Mouse (Mus musculus) midbrain, embryonic 12.5 days (tissue): ENCODE results near the gene Gdf3. TPM values are rescaled to one million over a fixed set of nuclear protein-coding genes. Genes with fewer than 3 reads are reported as not detected.
A peak's percentile ranks its signal among the peaks of the same experiment; 100 is the strongest.
"Not testable (repeated sequence)": the region's sequence is repeated elsewhere in the genome, so short reads cannot be mapped to it uniquely, and the experiment has no call there.

Experiments
- ATAC-seq: fragments of 200-750 bp; cut with Nextera tagmentation; 2 replicates; pipeline ENCODE4 v1.8.0; 2017; ENCODE audit warnings: low read depth, moderate TSS enrichment, moderate library complexity; ENCODE audit not compliant: low FRiP score
- H3K27ac ChIP-seq: fragments of 300-500 bp; sonication (generic); replicated peaks from 2 replicates; pipeline ENCODE4 v1.5.1; 2016; ENCODE audit warnings: mild to moderate bottlenecking
- H3K27me3 ChIP-seq: fragments of 300-500 bp; sonication (generic); 2 replicates; pipeline ENCODE4 v1.6.1; 2016; ENCODE audit warnings: mild to moderate bottlenecking
- H3K36me3 ChIP-seq: fragments of 300-500 bp; sonication (generic); 2 replicates; pipeline ENCODE4 v1.6.1; 2016
- H3K4me1 ChIP-seq: fragments of 300-500 bp; sonication (generic); 2 replicates; pipeline ENCODE4 v1.6.1; 2016
- H3K4me2 ChIP-seq: fragments of 300-500 bp; sonication (generic); replicated peaks from 2 replicates; pipeline ENCODE4 v1.6.1; 2016; ENCODE audit warnings: mild to moderate bottlenecking, moderate library complexity
- H3K4me3 ChIP-seq: fragments of 300-500 bp; sonication (generic); 2 replicates; pipeline ENCODE4 v1.5.1; 2016; ENCODE audit warnings: mild to moderate bottlenecking
- H3K9ac ChIP-seq: fragments of 300-500 bp; sonication (generic); replicated peaks from 2 replicates; pipeline ENCODE4 v1.6.1; 2016; ENCODE audit warnings: mild to moderate bottlenecking, moderate library complexity
- H3K9me3 ChIP-seq: fragments of 300-500 bp; sonication (generic); 2 replicates; pipeline ENCODE4 v1.6.1; 2016; ENCODE audit warnings: mild to moderate bottlenecking
- WGBS: fragments of 180-500 bp; shearing (Covaris S2); methylation state at CpG from one replicate; pipeline ENCODE4 v1.1.7; 2016; 5-methylcytosine and 5-hydroxymethylcytosine counted together
- polyA plus RNA-seq: library from polyadenylated mRNA; unstranded; fragments of >200 nt; fragmentation: Nextera tagmentation; extraction: Ambion mirVana; gene quantifications from 2 replicates; pipeline ENCODE4 v1.2.1, GENCODE M21; 2016

Gene Gdf3
- polyA plus RNA-seq, 1 experiment from 2014 or later: not detected

DNA sequence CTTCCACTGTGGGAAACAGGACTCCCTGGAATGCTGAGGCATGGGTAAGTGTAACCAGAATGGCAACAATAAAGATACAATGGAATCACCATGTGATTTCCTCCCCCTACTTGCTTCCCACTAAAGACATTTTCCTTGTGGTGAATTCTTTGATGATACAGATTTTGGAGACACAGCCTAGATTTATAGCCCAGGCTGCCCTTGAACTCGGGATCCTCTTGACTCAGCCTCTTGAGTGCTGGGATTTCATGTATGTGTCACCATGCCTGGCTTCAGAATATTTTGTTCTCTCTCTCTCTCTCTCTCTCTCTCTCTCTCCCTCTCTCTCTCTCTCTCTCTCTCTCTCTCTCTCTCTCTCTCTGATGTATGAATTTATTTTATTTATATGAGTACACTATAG, 30.8 kb downstream of the Gdf3 start:
- no peaks in the 10 kb centered on the region for H3K36me3 ChIP-seq
- 67% methylated on average over 1 of the region's 1 CpGs for WGBS
- ATAC-seq: no peak
- H3K27ac ChIP-seq: no peak overlapping the region
- no peaks in the 10 kb centered on the region for H3K9me3 ChIP-seq
- H3K9ac ChIP-seq: no peak overlapping the region
- H3K27me3 ChIP-seq: no peaks in the 10 kb centered on the region
- no peaks in the 10 kb centered on the region for H3K4me1 ChIP-seq
- no peak overlapping the region for H3K4me3 ChIP-seq
- H3K4me2 ChIP-seq: no peak overlapping the region

- H3K27ac ChIP-seq: no peak overlapping the region
- no peak for ATAC-seq
- no peak overlapping the region for H3K9ac ChIP-seq
- no peaks in the 10 kb centered on the region for H3K36me3 ChIP-seq
- no peaks in the 10 kb centered on the region for H3K4me1 ChIP-seq
- H3K4me3 ChIP-seq: no peak overlapping the region
- no peaks in the 10 kb centered on the region for H3K27me3 ChIP-seq
- no peak overlapping the region for H3K4me2 ChIP-seq
- no peaks in the 10 kb centered on the region for H3K9me3 ChIP-seq
- WGBS: 93% methylated on average over 3 of the region's 3 CpGs
Measured at GRCm38 (mm10) chr6:122577030-122577429, 32.9 kb downstream of the Gdf3 start.

- H3K4me2 ChIP-seq, H3K4me1 ChIP-seq, H3K4me3 ChIP-seq, H3K27ac ChIP-seq, H3K9me3 ChIP-seq, H3K27me3 ChIP-seq, ATAC-seq, H3K36me3 ChIP-seq, H3K9ac ChIP-seq: not testable (repeated sequence)
- 95% methylated on average over 1 of the region's 1 CpGs for WGBS
Measured at GRCm38 (mm10) chr6:122575037-122575436, 34.9 kb downstream of the Gdf3 start.

GRCm38 (mm10) chr6:122571617-122571959, 38.3 kb downstream of the Gdf3 start:
- H3K9ac ChIP-seq: no peak overlapping the region
- ATAC-seq: no peak
- no peak overlapping the region for H3K4me2 ChIP-seq
- no peaks in the 10 kb centered on the region for H3K36me3 ChIP-seq
- no peaks in the 10 kb centered on the region for H3K4me1 ChIP-seq
- H3K27me3 ChIP-seq: no peaks in the 10 kb centered on the region
- WGBS: 91% methylated on average over 3 of the region's 3 CpGs
- no peaks in the 10 kb centered on the region for H3K9me3 ChIP-seq
- H3K27ac ChIP-seq: no peak overlapping the region
- no peak overlapping the region for H3K4me3 ChIP-seq

GRCm38 (mm10) chr6:122570695-122571616, 38.9 kb downstream of the Gdf3 start:
- Histone ChIP-seq H3K9ac (no peak overlapping the region), H3K4me3 (no peak overlapping the region), H3K27ac (no peak overlapping the region), H3K36me3 (no peaks in the 10 kb centered on the region), H3K27me3 (no peaks in the 10 kb centered on the region), H3K4me1 (no peaks in the 10 kb centered on the region), H3K4me2 (no peak overlapping the region), H3K9me3 (no peaks in the 10 kb centered on the region)
- no peak for ATAC-seq
- WGBS: 73% methylated on average over 8 of the region's 8 CpGs

DNA sequence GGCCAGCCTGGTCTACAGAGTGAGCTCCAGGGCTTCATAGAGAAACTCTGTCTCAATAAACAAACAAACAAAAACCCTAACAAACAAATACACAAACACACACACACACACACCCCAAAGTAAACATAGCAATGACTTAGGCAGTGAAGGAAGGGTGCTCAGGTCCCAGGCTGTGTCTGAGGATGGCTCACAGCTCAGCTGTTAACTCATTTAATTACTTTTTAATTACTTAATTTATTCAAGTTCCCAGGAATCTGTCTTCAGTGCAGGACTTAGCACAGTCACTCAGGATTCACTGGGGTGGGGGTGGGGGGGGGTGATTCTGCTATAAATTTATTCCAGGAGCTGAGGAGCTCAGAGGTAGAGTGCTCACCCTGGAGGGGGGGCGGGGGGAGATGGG, 40.1 kb downstream of the Gdf3 start:
- no peak for ATAC-seq
- H3K9me3 ChIP-seq: no peaks in the 10 kb centered on the region
- peaks cover 3% of the 10 kb centered on the region; the same call in 1 of the 2 replicates for H3K27me3 ChIP-seq
- no peak overlapping the region for H3K9ac ChIP-seq
- H3K4me2 ChIP-seq: no peak overlapping the region
- no peak overlapping the region for H3K4me3 ChIP-seq
- WGBS: 63% methylated on average over 1 of the region's 1 CpGs
- H3K4me1 ChIP-seq: no peaks in the 10 kb centered on the region
- H3K36me3 ChIP-seq: no peaks in the 10 kb centered on the region
- no peak overlapping the region for H3K27ac ChIP-seq

DNA sequence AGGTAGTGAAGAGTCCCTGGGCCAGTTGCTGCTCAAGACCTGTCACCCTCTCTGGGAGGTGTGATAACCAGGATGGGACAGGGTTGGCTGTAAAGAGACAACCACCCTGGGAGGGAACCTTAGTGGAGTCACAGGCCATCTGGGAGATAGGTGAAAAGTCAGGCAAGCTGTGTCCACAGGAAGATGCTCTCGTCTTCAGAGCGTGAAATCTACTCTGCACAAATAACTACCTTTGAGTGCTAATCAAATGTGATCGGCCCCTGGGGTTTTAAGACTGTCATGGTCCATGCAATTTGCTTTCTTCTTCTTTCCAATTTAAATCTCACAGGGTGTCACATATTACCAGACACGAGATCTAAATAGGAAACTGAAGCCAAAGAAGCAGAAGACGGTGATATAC, 40.8 kb downstream of the Gdf3 start:
- Histone ChIP-seq H3K9me3 (no peaks in the 10 kb centered on the region), H3K36me3 (no peaks in the 10 kb centered on the region), H3K4me3 (no peak overlapping the region), H3K9ac (no peak overlapping the region), H3K4me1 (no peaks in the 10 kb centered on the region), H3K27ac (no peak overlapping the region), H3K4me2 (no peak overlapping the region), H3K27me3 (peaks cover 3% of the 10 kb centered on the region; the same call in 1 of the 2 replicates)
- 60% methylated on average over 5 of the region's 5 CpGs for WGBS
- no peak for ATAC-seq

GRCm38 (mm10) chr6:122565070-122565784, 44.7 kb downstream of the Gdf3 start:
- 0 out of 2 replicates have a peak, but pooled peaks cover 4% of the 10 kb centered on the region for H3K4me1 ChIP-seq
- no peaks in the 10 kb centered on the region for H3K36me3 ChIP-seq
- 89% methylated on average over 9 of the region's 9 CpGs for WGBS
- no peak overlapping the region for H3K27ac ChIP-seq
- H3K9me3 ChIP-seq: no peaks in the 10 kb centered on the region
- H3K9ac ChIP-seq: no peak overlapping the region
- H3K4me2 ChIP-seq: no peak overlapping the region
- no peak overlapping the region for H3K4me3 ChIP-seq
- no peak for ATAC-seq
- H3K27me3 ChIP-seq: peaks cover 10% of the 10 kb centered on the region; the same call in 1 of the 2 replicates

DNA sequence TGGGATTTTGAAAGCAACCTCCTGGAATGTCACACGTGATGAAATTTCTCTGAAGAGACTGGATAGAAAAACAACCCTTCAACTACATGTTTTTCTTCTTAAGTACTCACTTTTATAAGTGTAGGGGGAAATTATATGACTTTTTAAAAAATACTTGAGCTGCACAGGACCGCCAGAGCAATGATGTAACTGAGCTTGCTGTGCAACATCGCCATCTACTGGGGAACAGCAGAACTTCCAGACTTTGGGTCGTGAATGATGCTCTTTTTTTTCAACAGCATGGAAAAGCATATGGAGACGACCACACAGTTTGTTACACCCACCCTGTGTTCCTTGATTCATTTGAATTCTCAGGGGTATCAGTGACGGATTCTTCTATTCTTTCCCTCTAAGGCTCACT, 47.4 kb downstream of the Gdf3 start:
- H3K4me1 ChIP-seq: peaks cover 7% of the 10 kb centered on the region; the same call in 1 of the 2 replicates
- H3K9me3 ChIP-seq: no peaks in the 10 kb centered on the region
- H3K36me3 ChIP-seq: no peaks in the 10 kb centered on the region
- 3% methylated on average over 6 of the region's 6 CpGs for WGBS
- no peak overlapping the region for H3K9ac ChIP-seq
- peak; percentile 38 for ATAC-seq
- no peak overlapping the region for H3K27ac ChIP-seq
- H3K4me2 ChIP-seq: peak overlapping the region; percentile 26; the same call in 1 of the 2 replicates
- no peak overlapping the region for H3K4me3 ChIP-seq
- peaks cover 10% of the 10 kb centered on the region; the same call in 1 of the 2 replicates for H3K27me3 ChIP-seq

DNA sequence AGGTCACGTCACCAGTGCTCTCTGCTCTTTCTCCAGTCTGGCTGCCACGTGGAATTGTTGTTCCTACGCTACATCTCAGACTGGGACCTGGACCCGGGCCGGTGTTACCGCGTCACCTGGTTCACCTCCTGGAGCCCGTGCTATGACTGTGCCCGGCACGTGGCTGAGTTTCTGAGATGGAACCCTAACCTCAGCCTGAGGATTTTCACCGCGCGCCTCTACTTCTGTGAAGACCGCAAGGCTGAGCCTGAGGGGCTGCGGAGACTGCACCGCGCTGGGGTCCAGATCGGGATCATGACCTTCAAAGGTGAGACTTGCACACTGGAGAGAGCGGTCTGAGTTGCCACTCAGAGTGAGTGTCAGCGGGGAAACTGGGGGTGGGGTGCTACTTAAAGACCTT, 48.9 kb downstream of the Gdf3 start:
- H3K9ac ChIP-seq: no peak overlapping the region
- no peaks in the 10 kb centered on the region for H3K36me3 ChIP-seq
- 88% methylated on average over 20 of the region's 20 CpGs for WGBS
- no peak overlapping the region for H3K4me3 ChIP-seq
- peaks cover 7% of the 10 kb centered on the region; the same call in 1 of the 2 replicates for H3K4me1 ChIP-seq
- no peak overlapping the region for H3K27ac ChIP-seq
- peak overlapping the region; percentile 38; the same call in 1 of the 2 replicates for H3K4me2 ChIP-seq
- peaks cover 10% of the 10 kb centered on the region; the same call in 1 of the 2 replicates for H3K27me3 ChIP-seq
- peak; percentile 13; the same call in 1 of the 2 replicates for ATAC-seq
- H3K9me3 ChIP-seq: no peaks in the 10 kb centered on the region

- peak; percentile 28; the same call in 1 of the 2 replicates for ATAC-seq
- Histone ChIP-seq H3K4me3 (peak overlapping the region; percentile 6; the same call in 1 of the 2 replicates), H3K9ac (no peak overlapping the region), H3K4me1 (peaks cover 7% of the 10 kb centered on the region; the same call in 1 of the 2 replicates), H3K9me3 (no peaks in the 10 kb centered on the region), H3K36me3 (no peaks in the 10 kb centered on the region), H3K27me3 (peaks cover 14% of the 10 kb centered on the region), H3K27ac (no peak overlapping the region), H3K4me2 (peak overlapping the region; percentile 38)
- WGBS: 14% methylated on average over 17 of the region's 17 CpGs
Measured at GRCm38 (mm10) chr6:122560427-122560826, 49.5 kb downstream of the Gdf3 start.
